16 mouse cellular contexts compared by ENCODE assay signal in genomic region chr14:71047096-71047495, GRCm38 (mm10).
A peak's percentile ranks its signal among the peaks of the same experiment; 100 is the strongest.
DNase-seq lines count a peak whose midpoint lies in the region; TF ChIP-seq lines count a peak whose summit lies in the region.
"Had no signal": no experiment of that assay in that cellular context is flagged by ENCODE, and none has a peak within 500 bp of the region (broad histone marks: within the 10 kb centered on the region; RNA-seq: fewer than 3 reads in every experiment).

No protein-coding gene starts in this region.

- 16% methylated on average over 3 of the region's 3 CpGs for WGBS in embryonic facial prominence, embryonic 10.5 days

- TF ChIP-seq CTCF in gastrocnemius, adult 2 months (IDR thresholded peaks at IDR 0.05), result no peak

- no peaks in the 10 kb centered on the region for H3K27me3 ChIP-seq in embryonic facial prominence, embryonic 10.5 days (replicated peaks; ENCODE audit: low read depth, poor library complexity, severe bottlenecking)
- H3K27me3 ChIP-seq: embryonic facial prominence, embryonic 13.5 days; heart, embryonic 12.5 days; limb, embryonic 12.5 days; lung, embryonic 15.5 days; midbrain, embryonic 15.5 days had no signal

- peaks cover 12% of the 10 kb centered on the region for H3K4me1 ChIP-seq in embryonic facial prominence, embryonic 10.5 days
- H3K4me1 ChIP-seq: embryonic facial prominence, embryonic 13.5 days; heart, embryonic 12.5 days; limb, embryonic 12.5 days; lung, embryonic 15.5 days; midbrain, embryonic 15.5 days had no signal

- no peak overlapping the region for H3K4me3 ChIP-seq in embryonic facial prominence, embryonic 10.5 days
- no peak overlapping the region for H3K4me3 ChIP-seq in gastrocnemius, adult 2 months
- H3K4me3 ChIP-seq: embryonic facial prominence, embryonic 13.5 days; heart, embryonic 12.5 days; limb, embryonic 12.5 days; lung, embryonic 15.5 days; midbrain, embryonic 15.5 days had no signal

- peak; percentile 17 to 28 for DNase-seq in frontal cortex, adult 2 months (ENCODE audit: extremely low spot score in 1 of 2, low spot score in 1 of 2)
- DNase-seq in frontal cortex, postnatal 25 days (ENCODE audit: low spot score in 2 of 2), result no peak
- DNase-seq in right cerebral cortex, adult 18-20 months, result peak; percentile 27
- no peak for DNase-seq in right cerebral cortex, postnatal 4 days
- DNase-seq in embryonic facial prominence, embryonic 10.5 days (ENCODE audit: low spot score), result peak; percentile 30
- peak; percentile 76 for DNase-seq in retina, postnatal 1 day
- no peak for DNase-seq in heart, postnatal 14 days
- DNase-seq in gastrocnemius, adult 2 months, result no peak
- DNase-seq: forebrain, postnatal 0 days; thymus, postnatal 4 days had no signal

- intact Hi-C loops in heart, postnatal 14 days (cut with DNase I), result no loop called here
- intact Hi-C loops in gastrocnemius, adult 2 months (cut with DNase I), result no loop called here

- H3K9me3 ChIP-seq in embryonic facial prominence, embryonic 10.5 days, result no peaks in the 10 kb centered on the region
- H3K9me3 ChIP-seq: embryonic facial prominence, embryonic 13.5 days; heart, embryonic 12.5 days; limb, embryonic 12.5 days; lung, embryonic 15.5 days; midbrain, embryonic 15.5 days had no signal

- no peak overlapping the region for H3K27ac ChIP-seq in embryonic facial prominence, embryonic 10.5 days (replicated peaks)
- H3K27ac ChIP-seq in gastrocnemius, adult 2 months, result no peak overlapping the region
- H3K27ac ChIP-seq: embryonic facial prominence, embryonic 13.5 days; kidney, postnatal 0 days; limb, embryonic 12.5 days; lung, embryonic 15.5 days; midbrain, embryonic 15.5 days had no signal

- H3K36me3 ChIP-seq in embryonic facial prominence, embryonic 10.5 days (replicated peaks), result no peaks in the 10 kb centered on the region
- H3K36me3 ChIP-seq: embryonic facial prominence, embryonic 13.5 days; heart, embryonic 12.5 days; limb, embryonic 12.5 days; lung, embryonic 15.5 days; midbrain, embryonic 15.5 days had no signal

Comparison
In these comparisons a context has a peak if more than half of its experiments do, and no peak if none do; other contexts are left out.
1. DNase-seq: peak in frontal cortex, adult 2 months (2 of 2), right cerebral cortex, adult 18-20 months (single experiment), embryonic facial prominence, embryonic 10.5 days (single experiment) and retina, postnatal 1 day (single experiment); none in frontal cortex, postnatal 25 days (0 of 2), right cerebral cortex, postnatal 4 days (single experiment), heart, postnatal 14 days (0 of 2) and gastrocnemius, adult 2 months (single experiment).